Mouse (Mus musculus) ZHBTc4 (cell line): ENCODE data around the gene Rnasek.

Experiments used
- DNase-seq: peaks from one replicate; pipeline ENCODE4 v3.0.0-alpha.2; 2011; ENCODE audit warnings: low read depth, low spot score

Rnasek gene

GRCm38 (mm10) chr11:70239541-70240279, at the start of gene Rnasek, which contains the start of gene Gm21988:
Gene Rnasek (minus strand): TSS chr11:70239842.
Gene Gm21988 (minus strand): TSS chr11:70239830.
- DNase-seq, result peak; percentile 92

GRCm38 (mm10) chr11:70289236-70289635, 49.6 kb upstream of the Rnasek start:
- no peak for DNase-seq

GRCm38 (mm10) chr11:70288102-70288501, 48.5 kb upstream of the Rnasek start:
- no peak for DNase-seq

GRCm38 (mm10) chr11:70285686-70286085, 46.0 kb upstream of the Rnasek start:
- no peak for DNase-seq

- DNase-seq, result no peak
Measured at GRCm38 (mm10) chr11:70284757-70285156, 45.1 kb upstream of the Rnasek start.

- no peak for DNase-seq
Measured at GRCm38 (mm10) chr11:70283666-70284065, 44.0 kb upstream of the Rnasek start.

GRCm38 (mm10) chr11:70280441-70280840, 40.8 kb upstream of the Rnasek start:
- no peak for DNase-seq

- DNase-seq, result no peak
Measured at GRCm38 (mm10) chr11:70278961-70279360, 39.3 kb upstream of the Rnasek start.

GRCm38 (mm10) chr11:70271641-70272040, 32.0 kb upstream of the Rnasek start:
- no peak for DNase-seq

- DNase-seq, result no peak
Measured at GRCm38 (mm10) chr11:70266405-70266804, 26.8 kb upstream of the Rnasek start.

- DNase-seq, result no peak
Measured at GRCm38 (mm10) chr11:70265819-70266218, 26.2 kb upstream of the Rnasek start.

- DNase-seq, result no peak
Measured at GRCm38 (mm10) chr11:70265252-70265651, 25.6 kb upstream of the Rnasek start.

GRCm38 (mm10) chr11:70259035-70259434, 19.4 kb upstream of the Rnasek start:
- no peak for DNase-seq

- peak; percentile 92 for DNase-seq
Measured at GRCm38 (mm10) chr11:70254931-70255531, 15.4 kb upstream of the Rnasek start, which contains the start of gene Alox12. Gene Alox12 (minus strand): TSS chr11:70255353.

GRCm38 (mm10) chr11:70254337-70254736, 14.7 kb upstream of the Rnasek start:
- DNase-seq, result peak; percentile 18

GRCm38 (mm10) chr11:70251853-70252252, 12.2 kb upstream of the Rnasek start:
- no peak for DNase-seq

- no peak for DNase-seq
Measured at GRCm38 (mm10) chr11:70250150-70250549, 10.5 kb upstream of the Rnasek start.

GRCm38 (mm10) chr11:70247136-70247845, 7.6 kb upstream of the Rnasek start:
- peak; percentile 80 for DNase-seq

GRCm38 (mm10) chr11:70242591-70242990, 2.9 kb upstream of the Rnasek start:
- no peak for DNase-seq

- peak; percentile 33 for DNase-seq
Measured at GRCm38 (mm10) chr11:70238591-70239440, 826 bp downstream of the Rnasek start.

GRCm38 (mm10) chr11:70237457-70238167, 2.0 kb downstream of the Rnasek start, which contains the start of gene 0610010K14Rik:
Gene 0610010K14Rik (minus strand): TSS chr11:70237914.
- peak; percentile 98 for DNase-seq
